Mouse (Mus musculus) liver, embryonic 13.5 days (tissue): Measurements from ENCODE around the gene Syne3. TPM values are rescaled to one million over a fixed set of nuclear protein-coding genes. Genes with fewer than 3 reads are reported as not detected.

Source experiments
- ATAC-seq: fragments of 200-750 bp; cut with Nextera tagmentation; 2 replicates; pipeline ENCODE4 v1.8.0; 2017; ENCODE audit warnings: low read depth, mild to moderate bottlenecking, moderate number of reproducible peaks, moderate library complexity
- DNase-seq: peaks from one replicate; pipeline ENCODE4 v3.0.0; 2022
- H3K27ac ChIP-seq: fragments of 300-500 bp; sonication (generic); 2 replicates; pipeline ENCODE4 v1.5.1; 2015; ENCODE audit warnings: moderate library complexity, mild to moderate bottlenecking, inconsistent platforms
- H3K27me3 ChIP-seq: fragments of 300-500 bp; sonication (generic); 2 replicates; pipeline ENCODE4 v1.6.1; 2015; ENCODE audit warnings: mild to moderate bottlenecking, inconsistent platforms
- H3K36me3 ChIP-seq: fragments of 300-500 bp; sonication (generic); 2 replicates; pipeline ENCODE4 v1.6.1; 2015; ENCODE audit warnings: mild to moderate bottlenecking, inconsistent platforms
- H3K4me1 ChIP-seq: fragments of 300-500 bp; sonication (generic); replicated peaks from 2 replicates; pipeline ENCODE4 v1.6.1; 2015; ENCODE audit warnings: inconsistent platforms
- H3K4me2 ChIP-seq: fragments of 300-500 bp; sonication (generic); 2 replicates; pipeline ENCODE4 v1.6.1; 2015; ENCODE audit warnings: inconsistent platforms, mild to moderate bottlenecking, moderate library complexity
- H3K4me3 ChIP-seq: fragments of 300-500 bp; sonication (generic); replicated peaks from 2 replicates; pipeline ENCODE4 v1.5.1; 2015; ENCODE audit warnings: mild to moderate bottlenecking, inconsistent platforms
- H3K9ac ChIP-seq: fragments of 300-500 bp; sonication (generic); 2 replicates; pipeline ENCODE4 v1.6.1; 2015; ENCODE audit warnings: mild to moderate bottlenecking, inconsistent platforms
- H3K9me3 ChIP-seq: fragments of 300-500 bp; sonication (generic); replicated peaks from 2 replicates; pipeline ENCODE4 v1.6.1; 2016; ENCODE audit warnings: inconsistent platforms
- WGBS: fragments of 180-500 bp; shearing (Covaris S2); methylation state at CpG from one replicate; pipeline ENCODE4 v1.1.7; 2015; ENCODE audit not compliant: insufficient replicate concordance; 5-methylcytosine and 5-hydroxymethylcytosine counted together
- microRNA-seq: library from miRNA; unstranded; fragments of <30 nt; microRNA quantifications from one replicate; pipeline ENCODE4, GENCODE M21; 2016
- polyA plus RNA-seq: library from polyadenylated mRNA; unstranded; fragments of >200 nt; fragmentation: Nextera tagmentation; extraction: Ambion mirVana; gene quantifications from 2 replicates; pipeline ENCODE4 v1.2.1, GENCODE M21; 2015

Gene Syne3
- polyA plus RNA-seq, 1 experiment from 2014 or later: 2.0 TPM

GRCm38 (mm10) chr12:104881518-104882060 lies 128.0 kb downstream of the Syne3 start:
- no peak overlapping the region for H3K4me3 ChIP-seq
- H3K27me3 ChIP-seq: no peaks in the 10 kb centered on the region
- no peak for DNase-seq
- no peak for ATAC-seq
- no peaks in the 10 kb centered on the region for H3K36me3 ChIP-seq
- H3K4me1 ChIP-seq: no peaks in the 10 kb centered on the region
- H3K9me3 ChIP-seq: no peaks in the 10 kb centered on the region
- H3K4me2 ChIP-seq: no peak overlapping the region
- H3K27ac ChIP-seq: no peak overlapping the region
- no peak overlapping the region for H3K9ac ChIP-seq
- 52% methylated on average over 4 of the region's 4 CpGs for WGBS

GRCm38 (mm10) chr12:104880367-104880766 lies 129.2 kb downstream of the Syne3 start:
- Histone ChIP-seq H3K36me3 (no peaks in the 10 kb centered on the region), H3K4me1 (no peaks in the 10 kb centered on the region), H3K4me2 (no peak overlapping the region), H3K4me3 (no peak overlapping the region), H3K27me3 (no peaks in the 10 kb centered on the region), H3K27ac (no peak overlapping the region), H3K9me3 (no peaks in the 10 kb centered on the region), H3K9ac (no peak overlapping the region)
- DNase-seq (no peak), ATAC-seq (no peak)
- WGBS: 80% methylated on average over 12 of the region's 12 CpGs

Small RNA genes within 50 kb of the gene (microRNA-seq; reads per million reads assigned to microRNA genes)
- gene Mir3069: 2.6 reads per million

Other genes starting within 250 kb of the Syne3 start
- gene Clmn, start 144.7 kb downstream of the Syne3 start, polyA plus RNA-seq: 0.17 and 0.24 TPM in 2 replicates
- 591 and 653 TPM in 2 replicates for gene Glrx5, start 22.9 kb upstream of the Syne3 start, polyA plus RNA-seq
- gene Tcl1b2, start 136.2 kb upstream of the Syne3 start, polyA plus RNA-seq: not detected in 2 replicates
- gene Tcl1b1, start 149.9 kb upstream of the Syne3 start, polyA plus RNA-seq: not detected in 2 replicates
- gene Tcl1b5, start 166.5 kb upstream of the Syne3 start, polyA plus RNA-seq: not detected in 2 replicates
- gene Tcl1b3, start 181.2 kb upstream of the Syne3 start, polyA plus RNA-seq: not detected in 2 replicates
- not detected in 2 replicates for gene Tcl1b4, start 192.1 kb upstream of the Syne3 start, polyA plus RNA-seq
- not detected in 2 replicates for gene Tcl1, start 213.0 kb upstream of the Syne3 start, polyA plus RNA-seq